Comparison of ENCODE assay signal across 7 mouse cellular contexts in the genomic region with DNA sequence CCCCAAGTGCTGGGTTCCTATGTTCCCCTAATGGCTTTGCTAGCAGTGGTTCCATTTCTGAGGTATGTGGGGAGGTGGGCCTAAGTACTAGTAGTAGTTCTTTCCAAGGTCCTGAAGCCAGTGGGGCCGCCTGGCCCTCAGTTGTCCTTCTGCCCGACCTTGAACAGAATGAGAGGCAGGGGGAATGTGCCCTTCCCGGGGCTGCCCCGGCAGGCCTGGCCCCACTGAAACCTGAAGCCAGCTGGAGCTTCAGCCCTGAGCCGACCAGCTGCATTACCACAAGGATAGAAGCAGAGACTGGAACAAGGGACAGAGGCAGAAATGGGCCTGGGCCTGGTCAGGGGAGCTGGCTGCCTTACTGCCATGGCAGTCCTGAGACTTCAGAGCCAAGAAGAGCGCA. TPM values are rescaled to one million over a fixed set of nuclear protein-coding genes. Genes with fewer than 3 reads are reported as not detected.
A peak's percentile ranks its signal among the peaks of the same experiment; 100 is the strongest.
DNase-seq lines count a peak whose midpoint lies in the region; ATAC-seq and TF ChIP-seq lines count a peak whose summit lies in the region.

No protein-coding gene starts in this region.

- H3K4me1 ChIP-seq in embryonic facial prominence, embryonic 12.5 days = peaks cover 23% of the 10 kb centered on the region
- peaks cover 45% of the 10 kb centered on the region for H3K4me1 ChIP-seq in hindbrain, embryonic 15.5 days (replicated peaks)
- peaks cover 15 to 26% of the 10 kb centered on the region in 2 experiments for H3K4me1 ChIP-seq in liver, embryonic 14.5 days (replicated peaks; ENCODE audit: control insufficient read depth in 2 of 2, insufficient read depth in 2 of 2, low read length in 1 of 2)
- H3K4me1 ChIP-seq in forebrain, embryonic 11.5 days (replicated peaks; ENCODE audit: control insufficient read depth, insufficient read depth, low read length) = peaks cover 11% of the 10 kb centered on the region; the same call in 1 of the 2 replicates

- peaks cover 20% of the 10 kb centered on the region for H3K36me3 ChIP-seq in embryonic facial prominence, embryonic 12.5 days
- peaks cover 21% of the 10 kb centered on the region for H3K36me3 ChIP-seq in hindbrain, embryonic 15.5 days
- H3K36me3 ChIP-seq in liver, embryonic 14.5 days (replicated peaks; ENCODE audit: control insufficient read depth, insufficient read depth, low read depth) = peaks cover 17% of the 10 kb centered on the region
- peaks cover 6% of the 10 kb centered on the region; the same call in 1 of the 2 replicates for H3K36me3 ChIP-seq in forebrain, embryonic 11.5 days (ENCODE audit: control insufficient read depth, insufficient read depth, low read length)

- H3K4me2 ChIP-seq in embryonic facial prominence, embryonic 12.5 days (replicated peaks) = no peak overlapping the region; the same call in 1 of the 2 replicates
- no peak overlapping the region for H3K4me2 ChIP-seq in hindbrain, embryonic 15.5 days
- H3K4me2 ChIP-seq in liver, embryonic 14.5 days (ENCODE audit: low read depth) = peak overlapping the region; percentile 91
- no peak overlapping the region for H3K4me2 ChIP-seq in forebrain, embryonic 11.5 days (ENCODE audit: low read depth, low read length, severe bottlenecking)

- H3K9ac ChIP-seq in embryonic facial prominence, embryonic 12.5 days = no peak overlapping the region
- H3K9ac ChIP-seq in hindbrain, embryonic 15.5 days = no peak overlapping the region
- H3K9ac ChIP-seq in liver, embryonic 14.5 days (replicated peaks) = no peak overlapping the region
- no peak overlapping the region for H3K9ac ChIP-seq in forebrain, embryonic 11.5 days (ENCODE audit: low read length)

- no peaks in the 10 kb centered on the region for H3K9me3 ChIP-seq in embryonic facial prominence, embryonic 12.5 days
- no peaks in the 10 kb centered on the region for H3K9me3 ChIP-seq in hindbrain, embryonic 15.5 days
- no peaks in the 10 kb centered on the region for H3K9me3 ChIP-seq in liver, embryonic 14.5 days (ENCODE audit: control insufficient read depth, low read length)
- H3K9me3 ChIP-seq in forebrain, embryonic 11.5 days (ENCODE audit: control insufficient read depth, low read length) = no peaks in the 10 kb centered on the region; the same call in 1 of the 2 replicates

- no peaks in the 10 kb centered on the region for H3K27me3 ChIP-seq in embryonic facial prominence, embryonic 12.5 days
- no peaks in the 10 kb centered on the region for H3K27me3 ChIP-seq in hindbrain, embryonic 15.5 days
- no peaks in the 10 kb centered on the region for H3K27me3 ChIP-seq in liver, embryonic 14.5 days (ENCODE audit: control insufficient read depth, insufficient read depth, low read length)
- H3K27me3 ChIP-seq in forebrain, embryonic 11.5 days (ENCODE audit: control insufficient read depth, insufficient read depth, low read length) = no peaks in the 10 kb centered on the region

- H3K4me3 ChIP-seq in embryonic facial prominence, embryonic 12.5 days = no peak overlapping the region
- no peak overlapping the region for H3K4me3 ChIP-seq in hindbrain, embryonic 15.5 days
- no peak overlapping the region for H3K4me3 ChIP-seq in liver, embryonic 14.5 days (ENCODE audit: insufficient read depth in 1 of 2, low read depth in 2 of 2, low read length in 2 of 2)
- H3K4me3 ChIP-seq in forebrain, embryonic 11.5 days (ENCODE audit: low read depth, low read length) = no peak overlapping the region

- TF ChIP-seq EP300 in liver, embryonic 14.5 days (IDR thresholded peaks at IDR 0.05; ENCODE audit: low read depth) = no peak

- 46% methylated on average over 6 of the region's 6 CpGs for WGBS in embryonic facial prominence, embryonic 12.5 days
- 60% methylated on average over 6 of the region's 6 CpGs for WGBS in hindbrain, embryonic 15.5 days
- 65% methylated on average over 6 of the region's 6 CpGs for WGBS in liver, embryonic 14.5 days (ENCODE audit: insufficient replicate concordance)
- WGBS in forebrain, embryonic 11.5 days = 76% methylated on average over 6 of the region's 6 CpGs

- H3K27ac ChIP-seq in embryonic facial prominence, embryonic 12.5 days = 0 out of 2 replicates have a peak overlapping the region, but pooled peaks have one; percentile 41
- H3K27ac ChIP-seq in hindbrain, embryonic 15.5 days (replicated peaks) = peak overlapping the region; percentile 46; the same call in 1 of the 2 replicates
- H3K27ac ChIP-seq in liver, embryonic 14.5 days = no peak overlapping the region
- H3K27ac ChIP-seq in forebrain, embryonic 11.5 days (ENCODE audit: low read depth, low read length) = no peak overlapping the region

- TF ChIP-seq CTCF in liver, embryonic 14.5 days (IDR thresholded peaks at IDR 0.05; ENCODE audit: low read depth) = no peak

- no peak for ATAC-seq in embryonic facial prominence, embryonic 12.5 days (ENCODE audit: insufficient number of reproducible peaks, insufficient read depth, low FRiP score, low TSS enrichment)
- no peak for ATAC-seq in hindbrain, embryonic 15.5 days (ENCODE audit: low FRiP score, low read depth)
- no peak for ATAC-seq in liver, embryonic 14.5 days (ENCODE audit: insufficient read depth)
- ATAC-seq in forebrain, embryonic 11.5 days (replicated peaks; ENCODE audit: low FRiP score) = no peak

- DNase-seq in adrenal gland, adult (ENCODE audit: inconsistent age in 2 of 2, low spot score in 1 of 2) = peak; percentile 79 to 87
- no peak for DNase-seq in liver, embryonic 14.5 days (ENCODE audit: low read depth in 3 of 3, low spot score in 3 of 3)
- no peak for DNase-seq in thymus, postnatal 14 days
- no peak for DNase-seq in layer of hippocampus, adult 9-11 months
- DNase-seq in forebrain, embryonic 11.5 days (ENCODE audit: low spot score) = no peak

RNA-seq across cellular contexts. Expression of gene Cluh, which starts 4.1 kb away (rescaled TPM):
- 23.8 and 24.4 TPM in 2 replicates for polyA plus RNA-seq in embryonic facial prominence, embryonic 12.5 days (2016; fragmentation: Nextera tagmentation; extraction: Ambion mirVana)
- 20.8 and 21.3 TPM in 2 replicates for polyA plus RNA-seq in hindbrain, embryonic 15.5 days (2015; fragmentation: Nextera tagmentation; extraction: Ambion mirVana)
- polyA plus RNA-seq in liver, embryonic 14.5 days (2012; rRNA removed) = 28.2 and 29.5 TPM in 2 replicates
- 14.3 and 20.3 TPM in 2 replicates for polyA plus RNA-seq in liver, embryonic 14.5 days (2014; fragmentation: Nextera tagmentation; extraction: Ambion mirVana)
- polyA plus RNA-seq in forebrain, embryonic 11.5 days (2014; fragmentation: Nextera tagmentation; extraction: Ambion mirVana) = 18.9 and 21.9 TPM in 2 replicates

RNA-seq across cellular contexts. Expression of gene Ccdc92b, which starts 34.0 kb away (rescaled TPM):
- polyA plus RNA-seq in embryonic facial prominence, embryonic 12.5 days (2016; fragmentation: Nextera tagmentation; extraction: Ambion mirVana) = 1.4 and 2.0 TPM in 2 replicates
- 3.5 and 4.0 TPM in 2 replicates for polyA plus RNA-seq in hindbrain, embryonic 15.5 days (2015; fragmentation: Nextera tagmentation; extraction: Ambion mirVana)
- polyA plus RNA-seq in liver, embryonic 14.5 days (2012; rRNA removed) = 12.7 and 13.1 TPM in 2 replicates
- polyA plus RNA-seq in liver, embryonic 14.5 days (2014; fragmentation: Nextera tagmentation; extraction: Ambion mirVana) = 10.2 and 12.6 TPM in 2 replicates
- 1.5 and 2.0 TPM in 2 replicates for polyA plus RNA-seq in forebrain, embryonic 11.5 days (2014; fragmentation: Nextera tagmentation; extraction: Ambion mirVana)

RNA-seq across cellular contexts. Expression of gene Rap1gap2, which starts 42.7 kb away (rescaled TPM):
- 3.6 and 3.7 TPM in 2 replicates for polyA plus RNA-seq in embryonic facial prominence, embryonic 12.5 days (2016; fragmentation: Nextera tagmentation; extraction: Ambion mirVana)
- 13.4 and 16.9 TPM in 2 replicates for polyA plus RNA-seq in hindbrain, embryonic 15.5 days (2015; fragmentation: Nextera tagmentation; extraction: Ambion mirVana)
- 0.95 and 0.98 TPM in 2 replicates for polyA plus RNA-seq in liver, embryonic 14.5 days (2012; rRNA removed)
- 0.56 and 0.71 TPM in 2 replicates for polyA plus RNA-seq in liver, embryonic 14.5 days (2014; fragmentation: Nextera tagmentation; extraction: Ambion mirVana)
- polyA plus RNA-seq in forebrain, embryonic 11.5 days (2014; fragmentation: Nextera tagmentation; extraction: Ambion mirVana) = 1.3 and 1.8 TPM in 2 replicates

Comparison
In these comparisons a context has a peak if more than half of its experiments do, and no peak if none do; other contexts are left out.
1. DNase-seq: peak in adrenal gland, adult (2 of 2); none in liver, embryonic 14.5 days (0 of 3), thymus, postnatal 14 days (single experiment), layer of hippocampus, adult 9-11 months (single experiment) and forebrain, embryonic 11.5 days (single experiment).
2. H3K27ac ChIP-seq: peak in embryonic facial prominence, embryonic 12.5 days (single experiment) and hindbrain, embryonic 15.5 days (single experiment); none in liver, embryonic 14.5 days (single experiment) and forebrain, embryonic 11.5 days (single experiment).